Mouse (Mus musculus) heart, postnatal 0 days (tissue): ENCODE measurements at regions not wholly inside any gene's neighbourhood (a gene's known extent, or its start where the extent isn't known, plus 50 kb on each side); places are given as distances from the start of the nearest gene placed in this dataset.

Experiments
- CTCF ChIP-seq: IDR thresholded peaks from 2 replicates; pipeline ENCODE4 v1.5.1; 2016; ENCODE audit warnings: antibody characterized with exemption, control low read depth, low read depth
- EP300 ChIP-seq: IDR thresholded peaks from 2 replicates; pipeline ENCODE4 v1.6.1; 2016; ENCODE audit warnings: antibody characterized with exemption, low read depth

- TF ChIP-seq CTCF (no peak), EP300 (no peak)
Observed at GRCm38 (mm10) chr11:114553992-114554391, 114.3 kb upstream of the Rpl38 start.
